Mouse (Mus musculus) c-Kit-positive CD71-positive TER-119-positive erythroid progenitor cells, embryonic 14.5 days (primary cell): ENCODE data around the gene Eif3c.
A peak's percentile ranks its signal among the peaks of the same experiment; 100 is the strongest.

Experiments used
- DNase-seq: peaks from one replicate; pipeline ENCODE4 v3.0.0-alpha.2; 2013; ENCODE audit warnings: low spot score

Eif3c gene

GRCm38 (mm10) chr7:126566094-126566765 is at the start of gene Eif3c:
TSS of gene Eif3c (minus strand) at chr7:126566411.
- peak; percentile 90 for DNase-seq

- DNase-seq: no peak
Observed at GRCm38 (mm10) chr7:126612736-126613135, 46.5 kb upstream of the Eif3c start.

DNA sequence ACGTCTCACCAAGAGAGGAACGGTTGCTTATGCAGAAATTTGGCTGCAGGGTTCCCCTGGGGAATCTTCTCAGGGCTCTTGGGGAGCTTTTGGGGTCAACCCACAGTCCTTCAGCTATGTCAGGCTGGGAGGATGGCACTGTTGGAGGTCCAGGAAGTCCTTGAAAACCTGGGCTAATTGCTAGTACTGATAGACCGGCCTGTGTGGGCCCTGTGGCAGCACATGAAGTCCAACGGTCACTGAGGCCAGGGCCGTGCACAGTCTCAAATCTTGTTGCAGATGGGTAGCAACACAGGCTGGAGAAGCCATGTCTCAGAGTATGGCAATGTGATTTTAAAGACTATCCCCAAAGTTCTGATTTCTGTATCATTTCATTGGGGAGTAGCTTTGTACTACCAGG is 41.6 kb upstream of the Eif3c start:
- no peak for DNase-seq

- no peak for DNase-seq
Observed at GRCm38 (mm10) chr7:126607064-126607463, 40.9 kb upstream of the Eif3c start.

- no peak for DNase-seq
Observed at GRCm38 (mm10) chr7:126606611-126607010, 40.4 kb upstream of the Eif3c start.

GRCm38 (mm10) chr7:126602650-126603049 is 36.4 kb upstream of the Eif3c start:
- no peak for DNase-seq

DNA sequence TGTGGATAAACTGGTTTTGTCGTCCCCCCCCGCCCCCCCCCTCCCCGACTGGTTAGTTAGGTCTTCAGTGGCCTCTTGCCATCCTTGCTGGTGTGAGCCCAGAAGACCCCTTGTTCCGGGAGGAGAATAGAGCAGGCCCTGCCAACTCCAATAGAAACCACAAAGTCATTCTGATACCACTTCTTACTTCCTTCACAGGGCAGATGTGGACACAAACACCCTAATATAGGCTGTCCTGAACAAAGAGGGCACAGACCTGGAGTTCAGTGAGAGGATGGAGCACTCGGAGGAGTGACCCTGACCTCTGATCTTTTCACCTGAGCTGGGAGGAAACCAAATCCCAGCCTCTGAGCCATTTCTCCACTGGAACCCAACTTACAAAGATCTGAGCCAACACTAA is 35.7 kb upstream of the Eif3c start:
- DNase-seq: no peak

- no peak for DNase-seq
Observed at GRCm38 (mm10) chr7:126598919-126599318, 32.7 kb upstream of the Eif3c start.

DNA sequence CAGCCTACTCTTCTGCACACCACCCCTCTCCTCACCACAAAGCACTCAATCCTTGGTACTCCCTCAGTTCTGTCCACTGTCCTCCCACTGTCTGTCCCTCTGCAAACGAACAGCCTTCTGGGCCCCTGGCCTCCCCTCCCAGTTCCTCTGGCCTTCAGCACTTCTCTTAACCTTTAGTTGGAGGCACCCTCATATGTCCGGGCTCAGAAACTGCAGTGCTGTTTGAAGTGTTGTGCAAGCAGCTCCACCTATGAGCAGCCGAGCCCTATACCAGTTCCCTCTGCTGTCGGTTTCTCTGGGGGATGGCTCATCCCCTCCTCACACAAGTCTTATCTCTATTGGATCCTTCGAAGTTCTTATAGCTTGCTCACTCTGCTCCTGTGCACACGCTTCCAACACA is 30.2 kb upstream of the Eif3c start:
- DNase-seq: no peak

GRCm38 (mm10) chr7:126595890-126596289 is 29.7 kb upstream of the Eif3c start:
- DNase-seq: no peak

DNA sequence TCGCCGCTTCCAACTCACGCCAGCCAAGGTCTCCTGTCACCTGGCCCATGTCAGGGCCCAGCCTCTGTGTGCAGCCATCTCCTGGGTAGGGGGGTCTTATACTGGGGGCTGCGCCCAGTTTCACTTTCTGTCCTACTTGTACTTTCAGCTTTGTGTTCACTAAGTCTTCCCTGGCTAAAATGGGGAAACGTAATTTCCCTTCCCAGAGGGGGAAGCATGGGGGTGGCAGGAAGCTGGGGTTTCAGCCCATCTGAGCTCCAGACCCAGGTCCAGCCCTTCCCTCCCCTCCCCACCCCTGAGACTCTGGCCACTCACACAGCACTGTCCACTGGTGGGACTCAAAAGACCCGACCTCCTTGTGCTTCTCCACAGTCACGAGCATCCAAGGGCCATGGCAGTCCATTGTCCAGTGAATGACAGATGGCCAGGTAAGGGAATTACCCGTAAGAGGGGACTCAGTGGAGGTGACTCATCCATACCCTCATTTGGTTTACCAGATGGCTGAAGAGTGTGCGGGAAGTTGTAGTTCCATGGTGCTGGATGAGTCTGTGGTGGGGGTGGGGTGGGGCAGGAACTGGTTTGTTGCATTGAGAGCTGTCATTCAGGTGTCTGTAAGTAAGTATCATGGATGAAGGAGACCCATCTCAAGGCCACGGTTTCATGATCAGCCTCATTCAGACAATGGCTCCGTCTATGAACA is 28.8 kb upstream of the Eif3c start, which contains the start of gene Il27:
TSS of gene Il27 (minus strand) at position 80 of the 700 bp plus-strand sequence.
- DNase-seq: no peak

- no peak for DNase-seq
Observed at GRCm38 (mm10) chr7:126587779-126588178, 21.6 kb upstream of the Eif3c start.

GRCm38 (mm10) chr7:126586839-126587238 is 20.6 kb upstream of the Eif3c start:
- no peak for DNase-seq

GRCm38 (mm10) chr7:126585717-126586116 is 19.5 kb upstream of the Eif3c start, which contains the start of gene Cln3:
TSS of gene Cln3 (minus strand) at chr7:126585817.
- no peak for DNase-seq

DNA sequence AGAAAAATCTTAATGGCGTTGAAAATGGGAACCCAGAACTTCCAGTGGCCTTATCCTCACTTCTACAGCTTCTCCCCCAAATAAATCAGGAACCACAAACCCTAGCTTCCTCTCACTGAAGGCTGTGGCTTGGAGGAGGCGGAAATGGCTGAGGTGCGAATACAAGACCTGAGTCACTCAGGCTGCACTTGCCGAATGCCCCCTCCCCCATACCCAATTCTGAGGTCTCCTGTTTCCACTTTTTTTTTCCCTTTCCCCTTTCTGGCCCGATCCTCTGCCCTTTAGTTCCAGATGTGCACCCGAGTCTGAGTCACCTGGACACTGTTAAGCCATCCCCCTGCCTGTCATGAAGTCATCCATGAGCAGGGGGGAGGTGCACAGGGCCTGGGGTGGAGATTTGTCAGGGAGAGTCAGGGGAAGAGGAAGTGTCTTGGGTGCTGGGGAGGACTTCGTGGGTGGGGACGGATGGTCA is 18.3 kb upstream of the Eif3c start, which contains the start of gene Apobr:
TSS of gene Apobr (plus strand) at position 437 of the 472 bp plus-strand sequence.
- DNase-seq: no peak

GRCm38 (mm10) chr7:126583761-126584160 is 17.6 kb upstream of the Eif3c start:
- DNase-seq: no peak

- peak; percentile 82 for DNase-seq
Observed at GRCm38 (mm10) chr7:126583251-126583709, 17.1 kb upstream of the Eif3c start.

- no peak for DNase-seq
Observed at GRCm38 (mm10) chr7:126582759-126583158, 16.5 kb upstream of the Eif3c start.

GRCm38 (mm10) chr7:126581661-126582060 is 15.4 kb upstream of the Eif3c start:
- DNase-seq: no peak

DNA sequence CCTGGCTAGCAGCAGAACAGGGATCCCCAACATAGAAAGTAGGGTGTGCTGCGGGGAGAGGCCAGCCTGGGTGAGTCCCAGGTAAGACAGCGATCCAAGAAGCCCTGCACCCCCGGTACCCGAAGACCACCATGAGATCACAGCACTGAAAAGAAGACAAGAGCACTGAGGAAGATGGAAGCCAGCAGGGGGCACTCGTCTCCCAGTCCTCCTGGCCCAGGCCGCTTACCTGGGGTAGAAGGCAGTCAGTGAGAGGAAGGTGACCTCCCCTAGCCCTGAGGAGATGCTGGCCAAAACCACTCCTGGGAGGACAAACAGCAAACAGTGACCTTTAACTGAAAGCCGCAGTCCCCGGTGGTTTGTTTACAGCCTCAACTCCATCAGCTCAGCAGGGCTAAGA is 13.0 kb upstream of the Eif3c start:
- no peak for DNase-seq

DNA sequence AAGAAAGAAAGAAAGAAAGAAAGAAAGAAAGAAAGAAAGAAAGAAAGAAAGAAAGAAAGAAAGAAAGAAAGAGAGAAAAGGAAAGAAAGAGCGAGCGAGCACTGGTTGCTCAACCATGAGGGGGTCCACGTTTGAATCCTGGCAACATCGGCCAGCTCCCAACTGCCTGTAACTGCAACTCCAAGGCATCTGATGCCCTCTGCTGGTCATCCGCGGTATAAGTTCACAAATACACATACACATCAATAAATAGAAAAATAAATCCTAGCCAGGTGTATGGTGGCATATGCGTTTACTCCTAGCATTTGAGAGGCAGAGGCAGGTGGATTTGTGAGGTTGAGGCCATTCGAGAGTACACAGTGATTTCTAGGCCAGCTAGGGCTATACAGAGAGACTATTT is 10.7 kb upstream of the Eif3c start:
- DNase-seq: peak; percentile 77

GRCm38 (mm10) chr7:126565693-126566092 is 518 bp downstream of the Eif3c start:
- peak; percentile 39 for DNase-seq

DNA sequence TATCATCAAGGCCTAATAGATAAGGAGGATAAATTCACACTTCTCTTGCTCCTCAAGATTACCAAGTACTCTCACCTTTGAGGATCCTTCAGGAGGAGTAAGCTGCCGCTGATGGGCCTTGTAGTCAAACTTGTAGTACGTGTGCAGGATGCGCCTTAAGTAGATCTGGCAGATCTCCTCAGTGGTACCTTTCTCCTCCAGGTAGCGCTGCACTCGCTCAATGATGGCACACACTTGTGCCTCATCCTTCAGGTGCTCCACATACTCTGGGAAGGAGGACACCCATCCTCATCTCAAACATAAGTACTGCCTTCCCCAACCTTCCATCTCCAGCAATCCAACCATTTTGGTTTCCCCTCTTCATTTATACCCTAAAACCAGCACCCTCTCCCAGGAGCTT is 9.6 kb downstream of the Eif3c start:
- no peak for DNase-seq
